Mouse (Mus musculus) MEL (cell line): ENCODE measurements around the gene Acaca.

Experiments
- BHLHE40 ChIP-seq: IDR thresholded peaks from 2 replicates; pipeline ENCODE4 v1.6.1; 2012; ENCODE audit warnings: low read depth, mild to moderate bottlenecking, inconsistent platforms, low read length, improper control_type of control experiment, borderline replicate concordance
- CHD2 ChIP-seq: IDR thresholded peaks from 2 replicates; pipeline ENCODE4 v1.6.1; 2011; ENCODE audit warnings: low read length, improper control_type of control experiment
- CTCF ChIP-seq, 3 experiments: IDR thresholded peaks in 2 of 3; conservative IDR thresholded peaks in 1 of 3; 2 replicates each; pipeline ENCODE4 v1.5.1; 2011 to 2012; ENCODE audit warnings: low read length in 3 of 3, low read depth in 2 of 3, mild to moderate bottlenecking in 2 of 3, improper control_type of control experiment in 1 of 3, inconsistent platforms in 1 of 3, mixed read lengths in 1 of 3, moderate library complexity in 1 of 3; ENCODE audit not compliant: control insufficient read depth in 1 of 3, insufficient read depth in 1 of 3, poor library complexity in 1 of 3, severe bottlenecking in 1 of 3
- EP300 ChIP-seq, 2 experiments: IDR thresholded peaks; 2 replicates each; pipeline ENCODE4 v1.6.1; 2011; ENCODE audit warnings: improper control_type of control experiment in 2 of 2, low read length in 2 of 2, low read depth in 1 of 2, mild to moderate bottlenecking in 1 of 2
- GABPA ChIP-seq: IDR thresholded peaks from 2 replicates; pipeline ENCODE4 v1.6.1; 2012; ENCODE audit warnings: low read depth, mild to moderate bottlenecking, inconsistent platforms, low read length, improper control_type of control experiment, moderate library complexity
- GATA1 ChIP-seq: IDR thresholded peaks from 2 replicates; pipeline ENCODE4 v1.6.1; 2011; ENCODE audit warnings: low read depth, low read length, improper control_type of control experiment
- HCFC1 ChIP-seq: IDR thresholded peaks from 2 replicates; pipeline ENCODE4 v1.6.1; 2012; ENCODE audit warnings: low read depth, mild to moderate bottlenecking, inconsistent platforms, low read length, improper control_type of control experiment, moderate library complexity
- MEF2A ChIP-seq: IDR thresholded peaks from 2 replicates; pipeline ENCODE4 v1.6.1; 2014; ENCODE audit warnings: low read depth, mild to moderate bottlenecking, inconsistent platforms, low read length, improper control_type of control experiment; ENCODE audit not compliant: poor library complexity, insufficient replicate concordance, severe bottlenecking; ENCODE audit errors: extremely low read depth
- MXI1 ChIP-seq: IDR thresholded peaks from 2 replicates; pipeline ENCODE4 v1.6.1; 2011; ENCODE audit warnings: mild to moderate bottlenecking, low read depth, low read length, improper control_type of control experiment
- MYC ChIP-seq: IDR thresholded peaks from 2 replicates; pipeline ENCODE4 v1.6.1; 2011; ENCODE audit warnings: low read depth, mild to moderate bottlenecking, low read length, improper control_type of control experiment, moderate library complexity
- POLR2A ChIP-seq, 2 experiments: IDR thresholded peaks; 2 replicates each; pipeline ENCODE4 v1.6.1; 2011 to 2012; ENCODE audit warnings: low read length in 2 of 2, mild to moderate bottlenecking in 2 of 2, control low read depth in 1 of 2, improper control_type of control experiment in 1 of 2, low read depth in 1 of 2, moderate library complexity in 1 of 2; ENCODE audit not compliant: control insufficient read depth in 1 of 2, insufficient read depth in 1 of 2, poor library complexity in 1 of 2
- POLR2AphosphoS2 ChIP-seq: IDR thresholded peaks from 2 replicates; pipeline ENCODE4 v1.6.1; 2011; ENCODE audit warnings: low read length, improper control_type of control experiment
- ZMIZ1 ChIP-seq: IDR thresholded peaks from 2 replicates; pipeline ENCODE4 v1.6.1; 2012; ENCODE audit warnings: low read depth, mild to moderate bottlenecking, inconsistent platforms, low read length, improper control_type of control experiment, moderate library complexity

- no peak for TF ChIP-seq BHLHE40
- no peak for TF ChIP-seq CTCF (IDR thresholded peaks at IDR 0.05 in 2 of 3, conservative IDR thresholded peaks at IDR 0.05 in 1 of 3; ENCODE audit: control insufficient read depth in 1 of 3, insufficient read depth in 1 of 3, low read depth in 2 of 3, low read length in 3 of 3, poor library complexity in 1 of 3, severe bottlenecking in 1 of 3)
- no peak for TF ChIP-seq POLR2A (IDR thresholded peaks at IDR 0.05; ENCODE audit: control insufficient read depth in 1 of 2, insufficient read depth in 1 of 2, low read depth in 1 of 2, low read length in 2 of 2, poor library complexity in 1 of 2)
- TF ChIP-seq GATA1: no peak
- no peak for TF ChIP-seq MXI1
- TF ChIP-seq GABPA: no peak
- TF ChIP-seq ZMIZ1: no peak
- TF ChIP-seq CHD2: no peak
- no peak for TF ChIP-seq HCFC1
- no peak for TF ChIP-seq EP300 (IDR thresholded peaks at IDR 0.05; ENCODE audit: low read depth in 1 of 2, low read length in 2 of 2)
- TF ChIP-seq MEF2A: no peak
- no peak for TF ChIP-seq MYC
- no peak for TF ChIP-seq POLR2AphosphoS2
These were observed 282.9 kb downstream of the Acaca start for GRCm38 (mm10) chr11:84412201-84412934.
